Mouse (Mus musculus): Measurements from ENCODE around the gene Mr1.
"Not testable (repeated sequence)": the region's sequence is repeated elsewhere in the genome, so short reads cannot be mapped to it uniquely, and the experiment has no call there.

Mr1 gene

DNA sequence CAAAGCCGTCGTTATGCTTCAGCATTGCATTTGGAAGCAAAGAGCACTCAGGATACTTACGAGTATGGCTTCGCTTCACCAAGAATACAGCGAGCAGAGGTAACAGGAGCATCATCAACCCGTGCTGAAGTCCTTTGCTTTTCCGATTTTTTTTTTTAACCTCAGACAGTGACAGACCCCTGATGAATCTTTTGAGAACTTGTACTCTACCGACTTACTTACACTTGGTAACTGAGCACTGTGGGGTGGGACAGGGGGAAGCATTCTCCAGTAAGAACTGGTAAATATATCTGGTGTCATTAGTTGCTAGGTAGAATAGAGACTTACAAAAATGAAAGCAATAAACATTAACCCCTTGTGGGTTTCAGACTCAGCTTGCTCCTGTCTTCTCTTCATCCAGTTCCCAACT, at the start of gene Mr1:
Gene Mr1, minus strand, starts transcription at position 243 of the 409 bp plus-strand sequence.
- peak; percentile 23 for DNase-seq (ENCODE audit: low read depth, low spot score)

- no peak for DNase-seq (ENCODE audit: low read depth, low spot score)
Observed at GRCm38 (mm10) chr1:155192805-155193368, 46.3 kb upstream of the Mr1 start.

DNA sequence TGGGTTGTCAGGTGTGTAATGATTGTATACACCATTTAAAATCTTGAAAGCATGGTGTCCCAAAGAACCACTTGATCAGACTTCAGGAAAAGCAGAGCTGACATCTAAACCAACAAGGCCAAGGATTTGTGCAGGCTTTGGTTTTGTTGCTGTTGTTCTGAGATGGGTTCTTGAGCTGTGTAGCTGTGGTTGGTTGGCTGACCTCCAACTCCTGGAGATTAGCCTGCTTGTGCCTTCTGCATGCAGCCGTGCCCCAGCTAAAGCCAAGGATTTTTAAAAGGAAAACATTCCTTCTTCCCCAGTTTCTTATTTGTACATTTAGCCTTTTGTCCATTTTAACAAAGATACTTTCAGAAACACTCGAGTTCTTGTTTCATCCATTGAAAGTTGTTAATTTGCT, 45.1 kb upstream of the Mr1 start:
- DNase-seq (ENCODE audit: low read depth, low spot score), result no peak

- no peak for DNase-seq (ENCODE audit: low read depth, low spot score)
Observed at GRCm38 (mm10) chr1:155191219-155191618, 44.6 kb upstream of the Mr1 start.

- DNase-seq (ENCODE audit: low read depth, low spot score), result no peak
Observed at GRCm38 (mm10) chr1:155188656-155189055, 42.0 kb upstream of the Mr1 start.

GRCm38 (mm10) chr1:155184191-155184590, 37.6 kb upstream of the Mr1 start:
- DNase-seq (ENCODE audit: low read depth, low spot score), result no peak

DNA sequence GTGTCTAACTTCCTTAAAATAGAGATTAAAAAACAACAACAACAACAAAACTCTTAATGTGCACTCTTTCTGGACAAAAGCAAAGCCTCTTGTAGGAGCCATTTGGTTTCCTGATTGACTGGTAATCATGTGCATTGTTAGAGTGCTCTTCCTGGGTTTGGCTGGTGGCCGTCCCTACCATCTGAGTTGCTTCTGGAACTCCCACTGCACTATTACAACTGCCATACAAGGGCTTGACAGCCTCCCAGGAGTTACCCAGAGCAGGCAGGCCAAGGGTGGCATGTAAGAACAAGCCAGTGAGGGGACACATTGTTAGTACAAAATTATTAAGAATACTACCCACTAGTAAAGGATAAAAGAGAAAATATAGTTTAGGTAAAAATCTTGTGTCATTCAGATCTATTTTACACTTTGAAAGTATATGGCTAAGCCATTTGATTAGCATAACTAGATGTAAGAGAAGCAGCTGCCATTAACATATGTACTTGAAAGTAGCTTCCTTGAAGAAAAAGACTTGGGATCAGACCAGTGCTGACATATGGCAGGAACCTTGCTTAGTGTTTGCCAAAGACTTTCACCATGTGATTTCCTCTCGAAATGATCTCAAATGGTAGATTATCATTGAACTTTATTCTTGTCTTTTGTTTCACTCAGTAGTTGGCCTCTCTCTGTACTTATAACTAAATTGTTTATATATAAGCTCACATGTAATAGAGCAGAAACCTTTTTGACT, 31.7 kb upstream of the Mr1 start:
- no peak for DNase-seq (ENCODE audit: low read depth, low spot score)

- no peak for DNase-seq (ENCODE audit: low read depth, low spot score)
Observed at GRCm38 (mm10) chr1:155174424-155174823, 27.8 kb upstream of the Mr1 start.

DNA sequence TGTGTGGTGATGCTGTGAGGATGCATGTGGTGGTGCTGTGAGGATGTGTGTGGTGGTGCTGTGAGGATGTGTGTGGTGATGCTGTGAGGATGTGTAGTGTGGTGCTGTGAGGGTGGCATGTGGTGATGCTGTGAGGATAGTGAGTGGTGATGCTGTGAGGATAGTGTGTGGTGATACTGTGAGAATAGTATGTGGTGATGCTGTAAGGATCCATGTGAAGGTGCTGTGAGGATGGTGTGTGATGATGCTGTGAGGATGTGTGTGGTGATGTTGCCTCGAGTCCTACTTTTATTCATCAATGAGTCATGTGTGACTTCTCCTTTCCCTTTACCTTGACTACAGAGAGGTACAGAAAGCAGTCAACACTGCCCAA, 27.0 kb upstream of the Mr1 start:
- not testable (repeated sequence) for DNase-seq (ENCODE audit: low read depth, low spot score)

- no peak for DNase-seq (ENCODE audit: low read depth, low spot score)
Observed at GRCm38 (mm10) chr1:155172895-155173643, 26.5 kb upstream of the Mr1 start.

- DNase-seq (ENCODE audit: low read depth, low spot score), result no peak
Observed at GRCm38 (mm10) chr1:155169935-155170334, 23.3 kb upstream of the Mr1 start.

DNA sequence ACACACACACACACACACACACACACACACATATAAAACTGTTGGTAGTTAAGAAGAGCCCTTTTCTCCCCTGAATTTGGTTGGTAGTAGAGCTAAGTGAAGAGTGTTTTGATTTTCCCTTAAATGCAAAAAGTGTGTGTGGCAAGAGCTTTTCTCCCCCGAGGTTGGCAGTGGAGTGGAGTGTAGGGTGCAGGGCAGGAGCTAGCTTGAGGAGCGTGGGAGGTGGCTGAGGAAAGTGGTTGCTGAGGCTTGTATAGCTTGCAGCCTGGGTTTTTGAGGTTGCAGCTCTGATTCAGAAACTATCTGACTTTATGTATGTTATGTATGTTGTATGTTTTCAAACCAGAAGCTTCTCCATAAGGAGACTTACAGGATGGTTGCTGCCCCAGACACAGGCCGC, 20.8 kb upstream of the Mr1 start:
- DNase-seq (ENCODE audit: low read depth, low spot score), result no peak

DNA sequence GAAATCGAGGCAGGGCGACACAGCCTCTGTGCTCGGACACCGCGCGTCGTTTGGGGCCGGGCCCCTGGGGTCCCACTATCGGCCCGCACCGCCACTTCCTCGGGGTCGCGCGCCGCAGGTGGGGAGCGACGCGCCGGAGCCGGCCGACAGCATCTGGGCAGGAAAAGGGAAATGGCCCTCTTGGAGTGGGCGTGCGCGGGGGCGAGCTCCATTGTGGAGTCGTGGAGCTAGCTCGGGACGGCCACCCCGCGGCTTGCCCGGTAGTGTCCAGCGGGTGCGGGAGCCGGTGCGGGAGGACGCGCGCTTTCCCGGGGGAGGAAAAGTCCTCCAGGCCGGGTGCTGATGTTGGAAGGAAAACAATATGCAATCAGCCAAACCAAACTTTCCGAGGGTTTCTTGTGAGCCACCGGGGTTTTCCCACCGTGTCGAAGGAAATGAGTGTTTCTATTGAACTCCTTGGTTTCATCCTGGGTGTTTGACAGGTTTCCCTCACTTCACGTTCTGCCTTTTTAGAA, 12.4 kb upstream of the Mr1 start:
- peak; percentile 33 for DNase-seq (ENCODE audit: low read depth, low spot score)

DNA sequence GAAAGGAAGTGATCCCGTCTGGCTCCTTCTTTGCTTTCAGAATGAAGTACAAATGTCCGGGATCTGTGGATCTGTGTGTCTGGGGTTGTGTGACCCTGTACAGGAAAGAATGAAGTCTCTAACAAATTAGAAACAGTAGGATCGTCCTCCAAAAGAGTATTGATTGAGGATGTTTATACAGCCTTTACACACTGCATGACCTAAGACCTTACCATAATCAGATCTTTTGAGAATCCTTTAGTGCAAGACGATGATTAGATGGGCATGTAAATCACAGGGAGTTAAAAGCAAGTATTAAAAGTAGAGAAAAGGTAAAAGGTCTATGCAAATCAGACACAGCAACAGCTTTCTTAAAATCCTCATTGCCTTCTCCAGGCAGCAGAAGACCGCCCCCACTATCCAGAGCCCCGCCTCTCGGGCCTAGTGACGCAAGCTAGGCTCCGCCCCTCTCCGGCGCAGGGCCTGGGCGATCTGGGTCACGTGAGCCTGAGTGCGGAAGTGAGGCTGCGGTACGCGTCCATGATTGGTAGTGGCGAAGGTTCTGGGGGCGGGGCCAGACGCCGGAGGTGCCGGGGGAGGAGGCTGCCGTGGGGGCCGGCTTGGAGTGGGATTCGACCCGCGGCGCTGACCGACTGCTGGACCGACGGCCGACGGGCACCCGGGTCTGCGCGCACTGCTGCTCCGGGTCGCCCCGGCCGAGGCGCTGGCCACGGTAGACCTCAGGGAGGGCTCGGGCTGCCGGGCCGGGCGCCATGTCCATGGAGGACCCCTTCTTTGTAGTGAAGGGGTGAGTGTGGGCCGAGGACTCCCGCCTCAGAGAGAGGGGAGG, 11.7 kb upstream of the Mr1 start, which contains the start of gene Stx6:
Gene Stx6, plus strand, starts transcription at position 575 of the 829 bp plus-strand sequence.
- DNase-seq (ENCODE audit: low read depth, low spot score), result peak; percentile 99

DNA sequence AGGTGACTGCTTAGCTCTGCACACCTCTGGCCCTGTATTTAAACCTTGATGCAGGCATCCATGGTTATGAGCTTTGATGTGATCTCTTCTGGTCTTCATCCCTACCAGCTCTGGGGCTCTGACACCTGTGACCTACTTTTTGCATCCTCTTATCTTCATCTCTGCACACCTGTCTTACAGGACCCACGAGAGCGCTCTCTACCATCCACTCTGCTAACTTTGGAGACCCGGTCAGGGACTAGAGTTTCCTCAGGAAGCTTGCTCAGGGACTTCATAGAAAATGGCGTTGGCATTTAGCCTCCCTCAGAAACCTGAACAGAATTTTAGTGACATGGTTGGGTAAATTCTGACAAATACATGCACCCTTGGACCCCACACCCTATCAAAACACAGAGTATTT, 7.3 kb upstream of the Mr1 start:
- no peak for DNase-seq (ENCODE audit: low read depth, low spot score)

GRCm38 (mm10) chr1:155150821-155151220, 4.2 kb upstream of the Mr1 start:
- DNase-seq (ENCODE audit: low read depth, low spot score), result no peak

GRCm38 (mm10) chr1:155149403-155149802, 2.8 kb upstream of the Mr1 start:
- no peak for DNase-seq (ENCODE audit: low read depth, low spot score)

GRCm38 (mm10) chr1:155147228-155147627, 614 bp upstream of the Mr1 start:
- DNase-seq (ENCODE audit: low read depth, low spot score), result no peak

DNA sequence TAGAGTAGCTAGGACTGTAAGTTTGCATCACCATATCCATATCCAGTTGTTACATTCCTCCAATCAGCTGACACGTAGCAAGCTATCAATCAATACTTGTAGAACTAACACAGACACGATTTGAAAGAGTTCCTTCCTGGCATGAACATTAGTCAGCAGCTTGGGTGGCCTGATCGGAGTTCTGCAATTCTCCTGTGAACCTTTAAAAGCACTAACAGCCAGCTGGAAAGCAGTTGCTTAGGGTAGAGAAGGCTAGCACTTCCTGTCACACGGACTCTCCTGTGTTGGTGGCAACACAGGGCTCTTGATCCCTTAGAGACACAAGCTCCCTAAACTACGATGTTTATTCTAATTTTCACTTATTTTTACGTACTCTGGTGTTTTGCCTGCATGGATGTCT, 994 bp downstream of the Mr1 start:
- no peak for DNase-seq (ENCODE audit: low read depth, low spot score)

DNA sequence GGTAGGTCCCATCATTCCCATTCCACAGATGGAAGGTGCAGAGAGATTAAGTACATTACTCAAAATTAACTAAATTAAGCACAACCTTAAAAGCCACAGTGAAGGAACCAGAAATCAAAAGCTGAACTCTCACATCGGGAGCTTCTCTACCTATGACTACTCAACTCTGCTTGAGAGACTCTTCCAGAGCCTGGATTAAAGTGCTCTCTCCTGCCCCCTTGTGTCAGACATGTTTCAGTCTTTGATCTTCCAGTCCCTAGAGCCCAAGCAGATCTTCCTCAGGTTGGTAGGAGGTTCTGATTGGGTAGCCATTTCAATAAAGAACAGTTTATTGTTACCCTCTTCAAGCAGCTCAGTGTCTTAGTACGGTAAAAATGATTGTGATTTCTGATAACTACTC, 6.5 kb downstream of the Mr1 start:
- DNase-seq (ENCODE audit: low read depth, low spot score), result peak; percentile 83

- no peak for DNase-seq (ENCODE audit: low read depth, low spot score)
Observed at GRCm38 (mm10) chr1:155138795-155139194, 7.8 kb downstream of the Mr1 start.

DNA sequence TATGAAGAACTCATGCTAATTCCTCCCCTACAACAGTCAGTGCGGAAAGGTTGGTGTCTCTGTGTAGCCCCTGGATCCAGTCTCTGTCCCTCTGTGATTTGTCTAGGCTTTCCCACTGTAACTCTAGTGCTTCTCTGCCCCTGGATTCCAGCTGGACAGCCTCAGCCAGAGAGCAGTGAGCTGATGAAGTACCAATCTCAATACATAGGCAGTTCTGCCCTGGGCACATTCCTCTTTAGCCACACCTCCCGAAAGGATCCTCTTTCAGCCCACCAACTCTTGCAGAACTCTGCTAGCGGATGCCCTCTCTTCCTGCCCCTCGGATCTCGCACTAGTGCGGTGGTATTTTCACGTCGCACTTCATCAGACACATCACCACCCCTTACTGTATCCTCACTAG, 11.7 kb downstream of the Mr1 start:
- DNase-seq (ENCODE audit: low read depth, low spot score), result no peak
